Mouse (Mus musculus) intestine, embryonic 14.5 days (tissue): ENCODE measurements at regions not wholly inside any gene's neighbourhood (a gene's known extent, or its start where the extent isn't known, plus 50 kb on each side); places are given as distances from the start of the nearest gene placed in this dataset.
A peak's percentile ranks its signal among the peaks of the same experiment; 100 is the strongest.

Source experiments
- ATAC-seq: fragments of 200-750 bp; cut with Nextera tagmentation; replicated peaks from 2 replicates; pipeline ENCODE4 v1.8.0; 2017; ENCODE audit warnings: low read depth, moderate number of reproducible peaks, moderate TSS enrichment, moderate library complexity; ENCODE audit not compliant: low FRiP score, low TSS enrichment
- DNase-seq: peaks from one replicate; pipeline ENCODE4 v3.0.0-alpha.2; 2018; ENCODE audit warnings: low spot score
- H3K27ac ChIP-seq: fragments of 300-500 bp; sonication (generic); 2 replicates; pipeline ENCODE4 v1.5.1; 2014; ENCODE audit warnings: low read depth, mild to moderate bottlenecking, control low read depth
- H3K27me3 ChIP-seq: fragments of 300-500 bp; sonication (generic); replicated peaks from 2 replicates; pipeline ENCODE4 v1.6.1; 2014; ENCODE audit warnings: low read length, control low read depth; ENCODE audit not compliant: control insufficient read depth, insufficient read depth
- H3K36me3 ChIP-seq: fragments of 300-500 bp; sonication (generic); 2 replicates; pipeline ENCODE4 v1.6.1; 2014; ENCODE audit warnings: low read length, control low read depth; ENCODE audit not compliant: control insufficient read depth, insufficient read depth
- H3K4me1 ChIP-seq: fragments of 300-500 bp; sonication (generic); replicated peaks from 2 replicates; pipeline ENCODE4 v1.6.1; 2014; ENCODE audit warnings: low read length, control low read depth, mixed read lengths; ENCODE audit not compliant: control insufficient read depth, insufficient read depth
- H3K4me2 ChIP-seq: fragments of 300-500 bp; sonication (generic); 2 replicates; pipeline ENCODE4 v1.6.1; 2014; ENCODE audit warnings: low read length
- H3K4me3 ChIP-seq: fragments of 300-500 bp; sonication (generic); 2 replicates; pipeline ENCODE4 v1.5.1; 2014; ENCODE audit warnings: low read depth, low read length, control low read depth, mixed read lengths
- H3K9ac ChIP-seq: fragments of 300-500 bp; sonication (generic); 2 replicates; pipeline ENCODE4 v1.6.1; 2014; ENCODE audit warnings: mild to moderate bottlenecking, low read length
- H3K9me3 ChIP-seq: fragments of 300-500 bp; sonication (generic); 2 replicates; pipeline ENCODE4 v1.6.1; 2016; ENCODE audit warnings: low read length, control low read depth; ENCODE audit not compliant: control insufficient read depth
- WGBS: fragments of 180-500 bp; shearing (Covaris S2); extraction: QIAGEN DNeasy Blood & Tissue Kit; methylation state at CpG from one replicate; pipeline ENCODE4 v1.1.7; 2014; 5-methylcytosine and 5-hydroxymethylcytosine counted together

- no peaks in the 10 kb centered on the region for H3K36me3 ChIP-seq
- H3K9me3 ChIP-seq, result no peaks in the 10 kb centered on the region
- H3K9ac ChIP-seq, result no peak overlapping the region
- no peak for ATAC-seq
- H3K4me2 ChIP-seq, result no peak overlapping the region
- H3K27me3 ChIP-seq, result no peaks in the 10 kb centered on the region
- H3K4me3 ChIP-seq, result no peak overlapping the region
- no peak overlapping the region for H3K27ac ChIP-seq
- DNase-seq, result no peak
- no peaks in the 10 kb centered on the region for H3K4me1 ChIP-seq
- WGBS, result 85% methylated on average over 2 of the region's 2 CpGs
Observed at GRCm38 (mm10) chr3:149461613-149462012, 471.3 kb upstream of the Adgrl2 start.

- Histone ChIP-seq H3K4me1 (peaks cover 5% of the 10 kb centered on the region; the same call in 1 of the 2 replicates), H3K27me3 (no peaks in the 10 kb centered on the region), H3K36me3 (no peaks in the 10 kb centered on the region), H3K4me3 (no peak overlapping the region), H3K4me2 (no peak overlapping the region), H3K9ac (no peak overlapping the region), H3K9me3 (no peaks in the 10 kb centered on the region), H3K27ac (no peak overlapping the region)
- ATAC-seq (no peak), DNase-seq (no peak)
- WGBS, result 88% methylated on average over 3 of the region's 3 CpGs
Observed at GRCm38 (mm10) chr3:149449376-149449775, 459.0 kb upstream of the Adgrl2 start.

GRCm38 (mm10) chr3:149445991-149446564 is 455.7 kb upstream of the Adgrl2 start:
- WGBS, result 48% methylated on average over 6 of the region's 6 CpGs
- Histone ChIP-seq H3K4me1 (peaks cover 5% of the 10 kb centered on the region; the same call in 1 of the 2 replicates), H3K4me3 (no peak overlapping the region), H3K27me3 (no peaks in the 10 kb centered on the region), H3K36me3 (no peaks in the 10 kb centered on the region), H3K9me3 (no peaks in the 10 kb centered on the region), H3K27ac (no peak overlapping the region), H3K4me2 (no peak overlapping the region), H3K9ac (no peak overlapping the region)
- DNase-seq (no peak), ATAC-seq (no peak)

GRCm38 (mm10) chr3:149444854-149445577 is 454.7 kb upstream of the Adgrl2 start:
- H3K9ac ChIP-seq, result peak overlapping the region; percentile 30; the same call in 1 of the 2 replicates

GRCm38 (mm10) chr3:149444377-149444776 is 454.0 kb upstream of the Adgrl2 start:
- peaks cover 5% of the 10 kb centered on the region; the same call in 1 of the 2 replicates for H3K4me1 ChIP-seq
- peak overlapping the region; percentile 55 for H3K4me2 ChIP-seq
- H3K36me3 ChIP-seq, result no peaks in the 10 kb centered on the region
- no peaks in the 10 kb centered on the region for H3K9me3 ChIP-seq
- no peak for DNase-seq
- H3K4me3 ChIP-seq, result peak overlapping the region; percentile 40; the same call in 1 of the 2 replicates
- H3K27ac ChIP-seq, result no peak overlapping the region
- no peak for ATAC-seq
- 48% methylated on average over 8 of the region's 8 CpGs for WGBS
- no peak overlapping the region for H3K9ac ChIP-seq
- no peaks in the 10 kb centered on the region for H3K27me3 ChIP-seq

More at GRCm38 (mm10) chr3:149444854-149445577, 454.7 kb upstream of the Adgrl2 start:
- Histone ChIP-seq H3K27ac (no peak overlapping the region), H3K4me2 (peak overlapping the region; percentile 55), H3K27me3 (no peaks in the 10 kb centered on the region), H3K9me3 (no peaks in the 10 kb centered on the region), H3K4me3 (peak overlapping the region; percentile 40), H3K4me1 (peaks cover 5% of the 10 kb centered on the region; the same call in 1 of the 2 replicates), H3K36me3 (no peaks in the 10 kb centered on the region)
- ATAC-seq (0 out of 2 replicates have a peak, but pooled peaks have one; percentile 64), DNase-seq (peak; percentile 63)
- 4% methylated on average over 15 of the region's 15 CpGs for WGBS

- DNase-seq, result no peak
- ATAC-seq, result no peak
- no peaks in the 10 kb centered on the region for H3K9me3 ChIP-seq
- H3K4me1 ChIP-seq, result peaks cover 5% of the 10 kb centered on the region; the same call in 1 of the 2 replicates
- H3K27me3 ChIP-seq, result no peaks in the 10 kb centered on the region
- H3K9ac ChIP-seq, result no peak overlapping the region
- H3K4me3 ChIP-seq, result no peak overlapping the region
- H3K27ac ChIP-seq, result no peak overlapping the region
- no peak overlapping the region for H3K4me2 ChIP-seq
- no peaks in the 10 kb centered on the region for H3K36me3 ChIP-seq
Observed at GRCm38 (mm10) chr3:149441227-149441626, 450.9 kb upstream of the Adgrl2 start.

- H3K36me3 ChIP-seq, result no peaks in the 10 kb centered on the region
- 88% methylated on average over 8 of the region's 8 CpGs for WGBS
- DNase-seq (no peak), ATAC-seq (no peak)
- H3K9me3 ChIP-seq, result no peaks in the 10 kb centered on the region
- H3K4me2 ChIP-seq, result no peak overlapping the region
- no peaks in the 10 kb centered on the region for H3K27me3 ChIP-seq
- H3K4me1 ChIP-seq, result no peaks in the 10 kb centered on the region
- H3K9ac ChIP-seq, result no peak overlapping the region
- H3K27ac ChIP-seq, result no peak overlapping the region
- no peak overlapping the region for H3K4me3 ChIP-seq
Observed at GRCm38 (mm10) chr3:149437763-149438162, 447.4 kb upstream of the Adgrl2 start.

GRCm38 (mm10) chr3:149436944-149437343 is 446.6 kb upstream of the Adgrl2 start:
- WGBS, result 64% methylated on average over 6 of the region's 6 CpGs
- Histone ChIP-seq H3K9ac (no peak overlapping the region), H3K27me3 (no peaks in the 10 kb centered on the region), H3K27ac (no peak overlapping the region), H3K4me3 (no peak overlapping the region), H3K4me1 (no peaks in the 10 kb centered on the region), H3K36me3 (no peaks in the 10 kb centered on the region), H3K9me3 (no peaks in the 10 kb centered on the region), H3K4me2 (no peak overlapping the region)
- ATAC-seq, result no peak
- no peak for DNase-seq

- DNase-seq, result no peak
- H3K4me2 ChIP-seq, result no peak overlapping the region
- no peaks in the 10 kb centered on the region for H3K27me3 ChIP-seq
- no peaks in the 10 kb centered on the region for H3K4me1 ChIP-seq
- 82% methylated on average over 8 of the region's 8 CpGs for WGBS
- no peaks in the 10 kb centered on the region for H3K36me3 ChIP-seq
- no peaks in the 10 kb centered on the region for H3K9me3 ChIP-seq
- ATAC-seq, result no peak
- H3K9ac ChIP-seq, result no peak overlapping the region
- H3K27ac ChIP-seq, result no peak overlapping the region
- no peak overlapping the region for H3K4me3 ChIP-seq
Observed at GRCm38 (mm10) chr3:149436420-149436819, 446.1 kb upstream of the Adgrl2 start.
